Mouse (Mus musculus) C2C12 (cell line): ENCODE measurements around the gene Kif26b.

Experiments used
- CEBPB ChIP-seq: IDR thresholded peaks from one replicate; pipeline ENCODE4 v1.6.1; 2011; ENCODE audit warnings: low read depth, mild to moderate bottlenecking, control low read depth, moderate library complexity
- CTCF ChIP-seq: IDR thresholded peaks from one replicate; pipeline ENCODE4 v1.5.1; 2011; ENCODE audit not compliant: control insufficient read depth, insufficient read depth, insufficient read length
- FOSL1 ChIP-seq: IDR thresholded peaks from one replicate; pipeline ENCODE4 v1.8.0; 2011; ENCODE audit warnings: mild to moderate bottlenecking, low read length; ENCODE audit not compliant: poor library complexity, insufficient read depth, severe bottlenecking
- MYOD1 ChIP-seq: IDR thresholded peaks from one replicate; pipeline ENCODE4 v1.6.1; 2011; ENCODE audit warnings: low read depth; ENCODE audit not compliant: control insufficient read depth, insufficient read length
- MYOG ChIP-seq: IDR thresholded peaks from one replicate; pipeline ENCODE4 v1.6.1; 2011; ENCODE audit not compliant: control insufficient read depth, insufficient read length; ENCODE audit errors: extremely low read depth
- USF1 ChIP-seq: IDR thresholded peaks from one replicate; pipeline ENCODE4 v1.6.1; 2011; ENCODE audit warnings: low read depth, mild to moderate bottlenecking, control low read depth, moderate library complexity

- no peak for TF ChIP-seq MYOD1
- TF ChIP-seq CTCF: no peak
- TF ChIP-seq CEBPB: no peak
- TF ChIP-seq MYOG: no peak
- no peak for TF ChIP-seq FOSL1
- TF ChIP-seq USF1: no peak
These were observed 395.7 kb downstream of the Kif26b start for GRCm38 (mm10) chr1:178924492-178925183.
